In the genomic region with DNA sequence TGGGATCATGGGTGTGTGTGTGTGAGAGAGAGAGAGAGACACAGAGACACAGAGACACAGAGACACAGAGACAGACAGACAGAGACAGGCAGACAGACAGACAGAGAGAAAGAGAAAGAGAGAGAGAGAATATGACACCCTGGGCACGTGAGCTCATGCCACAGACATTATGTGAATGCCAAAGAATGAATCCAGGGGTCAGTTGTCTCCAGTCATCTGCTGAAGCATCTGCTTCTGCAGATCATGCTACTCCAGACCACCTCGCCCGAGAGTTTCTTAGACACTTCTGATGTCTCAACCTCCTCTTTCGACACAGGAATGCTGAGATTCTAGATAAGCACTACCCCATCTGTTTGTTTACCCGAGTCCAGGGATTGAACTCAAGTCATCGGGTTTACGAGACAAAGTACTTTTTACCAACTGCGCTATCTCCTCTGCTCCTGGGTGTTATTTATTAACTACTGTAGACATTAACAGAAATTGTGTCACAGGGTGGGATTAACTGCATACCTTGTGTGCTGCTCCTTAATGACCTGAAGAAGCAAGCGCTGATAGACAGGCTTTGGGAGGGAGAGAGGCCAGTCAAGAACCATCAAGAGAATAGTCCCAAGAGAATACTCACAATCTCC, we compare ENCODE assay signal across 16 mouse cellular contexts.
DNase-seq lines count a peak whose midpoint lies in the region; ATAC-seq and TF ChIP-seq lines count a peak whose summit lies in the region.
"Had no signal": no experiment of that assay in that cellular context is flagged by ENCODE, and none has a peak within 500 bp of the region (broad histone marks: within the 10 kb centered on the region; RNA-seq: fewer than 3 reads in every experiment).

No protein-coding gene starts in this region.

- no peak for TF ChIP-seq CTCF in lung, postnatal 0 days (IDR thresholded peaks at IDR 0.05)
- no peak for TF ChIP-seq CTCF in lung, adult 2 months (IDR thresholded peaks at IDR 0.05; ENCODE audit: insufficient read depth, low read length)

- H3K4me2 ChIP-seq in lung, postnatal 0 days (replicated peaks; ENCODE audit: low read depth, low read length): no peak overlapping the region
- H3K4me2 ChIP-seq in embryonic facial prominence, embryonic 12.5 days (replicated peaks): no peak overlapping the region
- no peak overlapping the region for H3K4me2 ChIP-seq in liver, embryonic 15.5 days
- H3K4me2 ChIP-seq in hindbrain, embryonic 12.5 days (replicated peaks): no peak overlapping the region
- H3K4me2 ChIP-seq: forebrain, embryonic 15.5 days; heart, embryonic 12.5 days; hindbrain, embryonic 15.5 days; stomach, embryonic 15.5 days had no signal

- H3K27ac ChIP-seq in lung, postnatal 0 days (ENCODE audit: low read length): no peak overlapping the region
- peak overlapping the region; percentile 63; the same call in 1 of the 2 replicates for H3K27ac ChIP-seq in embryonic facial prominence, embryonic 12.5 days
- H3K27ac ChIP-seq in limb, embryonic 10.5 days: peak overlapping the region; percentile 90
- H3K27ac ChIP-seq in liver, embryonic 15.5 days (replicated peaks): peak overlapping the region; percentile 46; the same call in 1 of the 2 replicates
- H3K27ac ChIP-seq in hindbrain, embryonic 12.5 days: no peak overlapping the region
- H3K27ac ChIP-seq: forebrain, embryonic 15.5 days; hindbrain, embryonic 15.5 days; layer of hippocampus, adult 2 months; stomach, embryonic 15.5 days had no signal

- no peak for TF ChIP-seq EP300 in lung, postnatal 0 days (IDR thresholded peaks at IDR 0.05)

- no peak for TF ChIP-seq POLR2A in lung, adult 2 months (IDR thresholded peaks at IDR 0.05; ENCODE audit: borderline replicate concordance, extremely low read depth, low read depth, low read length)

- DNase-seq in lung, postnatal 0 days (ENCODE audit: low spot score): peak; percentile 37
- no peak for DNase-seq in lung, adult 2 months
- no peak for DNase-seq in limb, embryonic 10.5 days (ENCODE audit: low spot score)
- no peak for DNase-seq in adipocyte (ENCODE audit: low spot score)
- DNase-seq in embryo, embryonic 10.5 days (ENCODE audit: low spot score): no peak
- DNase-seq: cerebellum, postnatal 14 days; lung, adult 18-20 months had no signal

- no peaks in the 10 kb centered on the region for H3K36me3 ChIP-seq in lung, postnatal 0 days (ENCODE audit: insufficient read depth, low read length)
- H3K36me3 ChIP-seq in embryonic facial prominence, embryonic 12.5 days: no peaks in the 10 kb centered on the region
- H3K36me3 ChIP-seq in limb, embryonic 10.5 days: no peaks in the 10 kb centered on the region
- H3K36me3 ChIP-seq in liver, embryonic 15.5 days (replicated peaks): no peaks in the 10 kb centered on the region
- H3K36me3 ChIP-seq in hindbrain, embryonic 12.5 days: no peaks in the 10 kb centered on the region
- H3K36me3 ChIP-seq: forebrain, embryonic 15.5 days; heart, embryonic 12.5 days; hindbrain, embryonic 15.5 days; stomach, embryonic 15.5 days had no signal

- no peaks in the 10 kb centered on the region for H3K4me1 ChIP-seq in lung, postnatal 0 days (ENCODE audit: insufficient read depth, low read depth, low read length)
- no peaks in the 10 kb centered on the region for H3K4me1 ChIP-seq in lung, adult 2 months (ENCODE audit: control insufficient read depth, insufficient read depth, low read length)
- H3K4me1 ChIP-seq in embryonic facial prominence, embryonic 12.5 days: peaks cover 18% of the 10 kb centered on the region
- H3K4me1 ChIP-seq in limb, embryonic 10.5 days: peaks cover 48% of the 10 kb centered on the region
- H3K4me1 ChIP-seq in liver, embryonic 15.5 days (replicated peaks): no peaks in the 10 kb centered on the region
- peaks cover 10% of the 10 kb centered on the region for H3K4me1 ChIP-seq in hindbrain, embryonic 12.5 days

- no peaks in the 10 kb centered on the region for H3K9me3 ChIP-seq in lung, postnatal 0 days (ENCODE audit: low read length)
- no peaks in the 10 kb centered on the region for H3K9me3 ChIP-seq in embryonic facial prominence, embryonic 12.5 days
- H3K9me3 ChIP-seq in limb, embryonic 10.5 days (replicated peaks): no peaks in the 10 kb centered on the region; the same call in 1 of the 2 replicates
- H3K9me3 ChIP-seq in liver, embryonic 15.5 days (replicated peaks): no peaks in the 10 kb centered on the region
- no peaks in the 10 kb centered on the region for H3K9me3 ChIP-seq in hindbrain, embryonic 12.5 days (replicated peaks)
- H3K9me3 ChIP-seq: forebrain, embryonic 15.5 days; heart, embryonic 12.5 days; hindbrain, embryonic 15.5 days; stomach, embryonic 15.5 days had no signal

- ATAC-seq in lung, postnatal 0 days: peak; percentile 25; the same call in 1 of the 2 replicates
- no peak for ATAC-seq in embryonic facial prominence, embryonic 12.5 days (ENCODE audit: insufficient number of reproducible peaks, insufficient read depth, low FRiP score, low TSS enrichment)
- ATAC-seq in liver, embryonic 15.5 days (ENCODE audit: insufficient read depth): peak; percentile 70
- no peak; the same call in 1 of the 2 replicates for ATAC-seq in hindbrain, embryonic 12.5 days (ENCODE audit: low FRiP score)
- ATAC-seq: forebrain, embryonic 15.5 days; midbrain, embryonic 16.5 days had no signal

- whole genome bisulfite sequencing in lung, postnatal 0 days: 26% methylated on average over 9 of the region's 9 CpGs
- 38% methylated on average over 9 of the region's 9 CpGs for WGBS in lung, adult 2 months
- WGBS in embryonic facial prominence, embryonic 12.5 days: 69% methylated on average over 9 of the region's 9 CpGs
- 50% methylated on average over 9 of the region's 9 CpGs for WGBS in limb, embryonic 10.5 days
- 34% methylated on average over 9 of the region's 9 CpGs for WGBS in liver, embryonic 15.5 days (ENCODE audit: insufficient replicate concordance)
- 85% methylated on average over 9 of the region's 9 CpGs for WGBS in hindbrain, embryonic 12.5 days

- H3K9ac ChIP-seq in lung, postnatal 0 days (replicated peaks; ENCODE audit: low read depth): no peak overlapping the region
- H3K9ac ChIP-seq in embryonic facial prominence, embryonic 12.5 days: no peak overlapping the region
- H3K9ac ChIP-seq in liver, embryonic 15.5 days: no peak overlapping the region
- no peak overlapping the region for H3K9ac ChIP-seq in hindbrain, embryonic 12.5 days
- H3K9ac ChIP-seq: forebrain, embryonic 15.5 days; heart, embryonic 12.5 days; hindbrain, embryonic 15.5 days; stomach, embryonic 15.5 days had no signal

- H3K27me3 ChIP-seq in lung, postnatal 0 days (replicated peaks; ENCODE audit: insufficient read depth, low read length): no peaks in the 10 kb centered on the region
- H3K27me3 ChIP-seq in embryonic facial prominence, embryonic 12.5 days: no peaks in the 10 kb centered on the region
- no peaks in the 10 kb centered on the region for H3K27me3 ChIP-seq in limb, embryonic 10.5 days (ENCODE audit: low read depth, poor library complexity, severe bottlenecking)
- H3K27me3 ChIP-seq in liver, embryonic 15.5 days: no peaks in the 10 kb centered on the region
- H3K27me3 ChIP-seq in hindbrain, embryonic 12.5 days: no peaks in the 10 kb centered on the region
- H3K27me3 ChIP-seq: forebrain, embryonic 15.5 days; heart, embryonic 12.5 days; hindbrain, embryonic 15.5 days; stomach, embryonic 15.5 days had no signal

- no peak overlapping the region for H3K4me3 ChIP-seq in lung, postnatal 0 days (ENCODE audit: low read depth, low read length)
- no peak overlapping the region for H3K4me3 ChIP-seq in lung, adult 2 months (replicated peaks; ENCODE audit: extremely low read depth, low read depth, low read length)
- no peak overlapping the region for H3K4me3 ChIP-seq in embryonic facial prominence, embryonic 12.5 days
- no peak overlapping the region for H3K4me3 ChIP-seq in limb, embryonic 10.5 days
- no peak overlapping the region for H3K4me3 ChIP-seq in liver, embryonic 15.5 days (replicated peaks)
- H3K4me3 ChIP-seq in hindbrain, embryonic 12.5 days: no peak overlapping the region
- H3K4me3 ChIP-seq: forebrain, embryonic 15.5 days; heart, embryonic 12.5 days; hindbrain, embryonic 15.5 days; layer of hippocampus, adult 2 months; stomach, embryonic 15.5 days had no signal

Comparison
In these comparisons a context has a peak if more than half of its experiments do, and no peak if none do; other contexts are left out.
1. ATAC-seq: peak in lung, postnatal 0 days (single experiment) and liver, embryonic 15.5 days (single experiment); none in embryonic facial prominence, embryonic 12.5 days (single experiment) and hindbrain, embryonic 12.5 days (single experiment).
2. H3K27ac ChIP-seq: peak in embryonic facial prominence, embryonic 12.5 days (single experiment), limb, embryonic 10.5 days (single experiment) and liver, embryonic 15.5 days (single experiment); none in lung, postnatal 0 days (single experiment) and hindbrain, embryonic 12.5 days (single experiment).